Mouse (Mus musculus): Measurements from ENCODE around the gene Glg1.
A peak's percentile ranks its signal among the peaks of the same experiment; 100 is the strongest.

DNA sequence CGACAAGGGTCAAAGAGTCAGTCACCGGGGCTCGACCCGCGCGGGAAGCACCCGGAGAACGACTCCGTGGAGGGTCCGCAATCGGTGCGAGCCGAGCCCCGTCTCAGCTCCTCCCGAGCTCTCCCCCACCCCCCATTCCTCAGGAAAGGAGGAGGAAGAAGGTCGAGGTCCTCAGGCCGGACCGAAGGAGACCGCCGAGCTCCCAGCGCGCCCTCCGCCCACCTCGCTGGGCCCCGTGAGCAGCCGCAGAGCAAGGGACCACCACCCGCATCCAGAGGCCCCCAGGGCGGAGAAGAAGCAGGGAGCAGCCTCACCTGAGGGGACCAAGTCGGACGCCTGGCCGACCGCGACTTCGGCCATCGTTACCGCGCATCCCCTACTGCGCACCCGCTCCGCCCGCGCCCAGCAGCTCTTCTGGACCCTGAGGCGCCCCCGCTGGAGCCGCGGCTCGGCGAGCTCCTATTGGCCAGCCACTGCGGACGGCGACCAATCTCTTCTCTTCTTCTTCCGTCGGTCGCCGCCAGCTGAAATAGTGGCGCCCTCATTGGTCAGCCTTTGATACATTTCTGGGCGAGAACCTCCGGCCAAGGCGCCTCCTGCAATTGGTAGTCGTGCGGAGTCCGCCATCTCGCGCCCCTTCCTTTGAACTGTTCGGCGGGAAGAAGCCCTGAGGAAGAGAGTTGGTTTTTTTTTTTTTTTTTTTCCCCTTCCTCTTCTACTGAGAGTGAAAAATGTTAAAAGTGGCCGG lies 41.0 kb upstream of the Glg1 start, which contains the start of gene Rfwd3:
- TF ChIP-seq CTCF (IDR thresholded peaks at IDR 0.05; ENCODE audit: insufficient read depth, low read depth, low read length) (0 out of 2 replicates have a peak, but pooled peaks have one; percentile 17), POLR2A (IDR thresholded peaks at IDR 0.05; ENCODE audit: insufficient read depth, low read depth, low read length) (peak; percentile 69)
